Mouse (Mus musculus) heart, embryonic 10.5 days (tissue): ENCODE data around the gene Zfp346. TPM values are rescaled to one million over a fixed set of nuclear protein-coding genes. Genes with fewer than 3 reads are reported as not detected.

Source experiments
- DNase-seq: peaks from one replicate; pipeline ENCODE4 v3.0.0-alpha.2; 2017; ENCODE audit warnings: low spot score
- H3K27ac ChIP-seq: fragments of 300-500 bp; sonication (generic); 2 replicates; pipeline ENCODE4 v1.5.1; 2016; ENCODE audit warnings: mild to moderate bottlenecking
- H3K27me3 ChIP-seq: fragments of 300-500 bp; sonication (generic); 2 replicates; pipeline ENCODE4 v1.6.1; 2016; ENCODE audit warnings: mild to moderate bottlenecking; ENCODE audit not compliant: poor library complexity, insufficient read depth, severe bottlenecking
- H3K36me3 ChIP-seq: fragments of 300-500 bp; sonication (generic); 2 replicates; pipeline ENCODE4 v1.6.1; 2016; ENCODE audit warnings: mild to moderate bottlenecking, moderate library complexity
- H3K4me1 ChIP-seq: fragments of 300-500 bp; sonication (generic); 2 replicates; pipeline ENCODE4 v1.6.1; 2016; ENCODE audit warnings: mild to moderate bottlenecking
- H3K4me3 ChIP-seq: fragments of 300-500 bp; sonication (generic); 2 replicates; pipeline ENCODE4 v1.5.1; 2016; ENCODE audit warnings: mild to moderate bottlenecking, moderate library complexity
- H3K9me3 ChIP-seq: fragments of 300-500 bp; sonication (generic); 2 replicates; pipeline ENCODE4 v1.6.1; 2016; ENCODE audit warnings: mild to moderate bottlenecking, moderate library complexity
- WGBS: fragments of 180-500 bp; shearing (Covaris S2); methylation state at CpG from one replicate; pipeline ENCODE4 v1.1.7; 2016; 5-methylcytosine and 5-hydroxymethylcytosine counted together
- polyA plus RNA-seq: library from polyadenylated mRNA; unstranded; fragments of >200 nt; fragmentation: Nextera tagmentation; extraction: Ambion mirVana; gene quantifications from 2 replicates; pipeline ENCODE4 v1.2.1, GENCODE M21; 2016

Gene Zfp346
- polyA plus RNA-seq, 1 experiment from 2014 or later, result 20.4 TPM

DNA sequence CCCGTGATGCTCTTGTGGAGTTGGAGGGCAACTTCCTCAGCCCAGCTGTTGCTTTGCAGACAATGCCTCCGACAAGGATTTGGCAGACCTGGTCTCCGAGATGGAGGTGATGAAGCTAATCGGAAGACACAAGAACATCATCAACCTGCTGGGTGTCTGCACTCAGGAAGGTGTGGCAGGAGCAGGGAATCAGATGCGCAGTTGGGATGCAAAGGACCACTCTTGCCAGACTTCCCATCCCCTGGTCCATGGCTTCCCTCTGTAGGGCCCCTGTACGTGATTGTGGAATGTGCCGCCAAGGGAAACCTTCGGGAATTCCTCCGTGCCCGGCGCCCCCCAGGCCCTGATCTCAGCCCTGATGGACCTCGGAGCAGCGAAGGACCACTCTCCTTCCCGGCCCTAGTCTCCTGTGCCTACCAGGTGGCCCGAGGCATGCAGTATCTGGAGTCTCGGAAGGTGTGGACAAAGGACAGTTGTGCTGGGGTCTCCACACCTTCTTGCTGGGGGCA lies 60.8 kb downstream of the Zfp346 start:
- DNase-seq, result no peak
- Histone ChIP-seq H3K9me3 (no peaks in the 10 kb centered on the region), H3K4me1 (no peaks in the 10 kb centered on the region), H3K27me3 (no peaks in the 10 kb centered on the region), H3K36me3 (no peaks in the 10 kb centered on the region), H3K27ac (no peak overlapping the region), H3K4me3 (no peak overlapping the region)
- 86% methylated on average over 16 of the region's 16 CpGs for WGBS

DNA sequence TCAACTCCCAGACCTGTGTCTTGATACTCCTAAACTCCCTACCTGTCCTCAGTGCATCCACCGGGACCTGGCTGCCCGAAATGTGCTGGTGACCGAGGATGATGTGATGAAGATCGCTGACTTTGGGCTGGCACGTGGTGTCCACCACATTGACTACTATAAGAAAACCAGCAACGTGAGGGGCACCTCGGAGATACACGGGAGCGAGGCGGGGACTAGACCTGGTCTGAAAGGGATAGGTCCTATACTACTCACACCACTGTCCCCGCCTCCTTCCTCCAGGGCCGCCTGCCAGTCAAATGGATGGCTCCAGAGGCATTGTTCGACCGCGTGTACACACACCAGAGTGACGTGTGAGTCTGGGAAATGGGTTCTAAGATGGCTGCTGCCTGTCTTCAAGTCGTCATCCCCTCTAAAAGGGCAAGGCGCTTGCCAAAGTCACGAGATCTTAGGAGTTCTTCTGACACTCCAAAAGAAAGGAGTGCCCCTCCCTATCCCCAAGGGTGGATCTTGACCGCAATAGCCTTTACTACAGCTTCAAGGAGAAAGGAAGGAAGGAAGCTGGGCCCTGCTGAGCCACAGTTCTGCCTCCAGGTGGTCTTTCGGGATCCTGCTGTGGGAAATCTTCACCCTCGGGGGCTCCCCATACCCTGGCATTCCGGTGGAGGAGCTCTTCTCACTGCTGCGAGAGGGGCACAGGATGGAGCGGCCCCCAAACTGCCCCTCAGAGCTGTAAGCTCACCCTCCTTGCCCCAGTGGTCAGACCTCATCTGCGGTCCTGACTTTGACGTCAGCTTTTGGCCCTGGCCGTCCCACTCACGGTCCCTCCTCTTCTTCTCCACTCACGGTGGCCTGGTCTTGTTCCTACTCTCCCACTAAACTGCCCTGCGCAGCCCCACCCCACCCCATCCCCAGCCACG lies 62.0 kb downstream of the Zfp346 start:
- peaks cover 9% of the 10 kb centered on the region for H3K4me1 ChIP-seq
- no peaks in the 10 kb centered on the region for H3K9me3 ChIP-seq
- no peak for DNase-seq
- no peaks in the 10 kb centered on the region for H3K36me3 ChIP-seq
- H3K27ac ChIP-seq, result no peak overlapping the region
- no peak overlapping the region for H3K4me3 ChIP-seq
- 83% methylated on average over 32 of the region's 32 CpGs for WGBS
- H3K27me3 ChIP-seq, result no peaks in the 10 kb centered on the region

DNA sequence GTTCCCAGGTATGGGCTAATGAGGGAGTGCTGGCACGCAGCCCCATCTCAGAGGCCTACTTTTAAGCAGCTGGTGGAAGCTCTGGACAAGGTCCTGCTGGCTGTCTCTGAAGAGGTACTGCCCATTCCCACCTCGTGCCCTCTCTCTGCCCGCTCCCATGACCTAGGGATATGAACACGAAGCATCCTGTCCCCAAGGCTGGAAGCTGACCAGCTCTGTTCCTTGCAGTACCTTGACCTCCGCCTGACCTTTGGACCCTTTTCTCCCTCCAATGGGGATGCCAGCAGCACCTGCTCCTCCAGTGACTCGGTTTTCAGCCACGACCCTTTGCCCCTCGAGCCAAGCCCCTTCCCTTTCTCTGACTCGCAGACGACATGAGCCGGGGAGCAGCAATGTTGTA lies 62.7 kb downstream of the Zfp346 start:
- DNase-seq, result no peak
- WGBS, result 88% methylated on average over 11 of the region's 11 CpGs
- peaks cover 12% of the 10 kb centered on the region for H3K4me1 ChIP-seq
- H3K27ac ChIP-seq, result no peak overlapping the region
- H3K36me3 ChIP-seq, result no peaks in the 10 kb centered on the region
- H3K27me3 ChIP-seq, result no peaks in the 10 kb centered on the region; the same call in 1 of the 2 replicates
- H3K4me3 ChIP-seq, result no peak overlapping the region
- no peaks in the 10 kb centered on the region for H3K9me3 ChIP-seq

DNA sequence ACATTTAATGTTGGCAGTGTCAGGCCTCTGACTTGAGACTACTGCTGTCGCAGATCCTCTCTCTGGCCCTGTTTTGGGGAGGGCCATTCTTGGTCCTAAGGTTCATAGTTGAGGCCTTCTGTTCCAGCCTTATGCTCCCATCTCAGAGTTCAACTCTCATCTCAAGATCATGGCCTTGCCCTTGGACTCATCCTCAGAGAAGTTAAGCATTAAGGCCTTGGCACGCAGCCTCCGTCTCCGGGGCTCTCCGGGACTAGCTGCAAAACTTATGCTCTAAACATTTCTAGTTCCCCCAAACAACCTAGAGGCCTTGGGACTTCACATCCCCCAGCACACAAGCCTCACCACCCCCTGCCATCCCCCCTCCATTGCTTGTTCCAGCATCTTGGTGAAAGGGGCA lies 63.1 kb downstream of the Zfp346 start:
- Histone ChIP-seq H3K36me3 (no peaks in the 10 kb centered on the region), H3K4me1 (peaks cover 12% of the 10 kb centered on the region), H3K9me3 (no peaks in the 10 kb centered on the region), H3K27me3 (no peaks in the 10 kb centered on the region; the same call in 1 of the 2 replicates), H3K4me3 (no peak overlapping the region), H3K27ac (no peak overlapping the region)
- WGBS, result 92% methylated on average over 5 of the region's 5 CpGs
- DNase-seq, result no peak

DNA sequence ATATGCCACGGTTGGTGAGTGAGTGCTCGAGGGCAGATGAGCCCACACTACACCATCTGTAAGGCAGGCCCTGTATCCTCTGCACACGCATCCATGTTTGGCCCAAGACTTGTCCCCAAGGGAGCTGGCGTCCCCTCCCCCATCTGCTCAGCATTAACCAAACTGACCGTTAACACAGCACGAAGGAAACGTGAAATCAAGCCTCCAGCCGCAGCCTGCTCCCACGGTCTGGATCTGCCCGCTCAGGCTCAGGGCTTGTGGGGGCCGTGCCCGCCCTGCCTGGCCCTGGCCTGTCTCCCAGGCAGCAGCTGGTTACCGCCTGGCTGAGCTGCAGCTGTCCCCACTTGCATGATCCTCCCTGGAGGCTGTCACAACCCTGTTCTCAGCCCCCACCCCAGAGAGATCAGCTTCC lies 63.9 kb downstream of the Zfp346 start:
- no peak for DNase-seq
- Histone ChIP-seq H3K4me1 (peaks cover 12% of the 10 kb centered on the region), H3K27me3 (peaks cover 2% of the 10 kb centered on the region; the same call in 1 of the 2 replicates), H3K27ac (no peak overlapping the region), H3K9me3 (no peaks in the 10 kb centered on the region), H3K36me3 (no peaks in the 10 kb centered on the region), H3K4me3 (no peak overlapping the region)
- WGBS, result 84% methylated on average over 13 of the region's 13 CpGs

DNA sequence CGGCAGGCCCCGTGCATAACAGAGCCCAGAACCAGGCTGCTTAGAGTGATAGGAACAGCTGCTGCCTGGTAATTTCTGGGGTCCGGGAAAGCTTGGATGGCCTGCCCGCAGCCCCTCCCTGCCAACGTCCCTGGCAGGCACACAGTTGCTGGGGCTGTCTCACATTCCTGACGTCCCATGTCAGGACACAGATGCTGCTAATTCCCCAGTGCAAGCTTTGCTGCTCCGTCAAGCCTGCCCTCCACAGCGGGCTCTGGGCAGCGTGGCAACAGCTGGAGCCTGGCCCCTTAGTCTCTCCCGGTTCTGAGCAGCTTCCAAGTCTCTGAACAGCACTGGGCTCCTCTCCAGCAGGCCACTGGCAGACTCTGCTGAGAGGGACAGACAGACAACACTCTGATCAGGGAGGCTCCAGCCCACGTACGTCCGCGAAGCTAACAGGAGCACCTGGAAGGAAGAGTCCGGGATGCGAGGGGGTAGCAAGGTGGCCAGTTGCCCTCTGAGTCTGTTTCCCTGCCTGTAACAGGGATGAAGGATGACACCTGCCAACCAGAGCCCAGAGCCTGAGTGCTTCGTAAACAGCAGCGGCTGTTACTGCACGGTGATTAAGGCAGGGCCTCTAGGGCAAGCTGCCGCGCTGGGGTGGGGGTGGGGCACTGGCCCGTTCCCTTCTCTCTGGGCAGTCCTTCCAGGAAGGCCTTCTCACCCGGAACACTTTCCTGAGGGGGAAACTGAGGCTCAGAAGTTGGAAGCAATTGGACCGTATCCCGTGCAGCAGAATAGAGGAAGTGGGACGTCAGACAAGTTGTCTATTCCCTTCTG lies 66.6 kb downstream of the Zfp346 start:
- H3K4me1 ChIP-seq, result peaks cover 12% of the 10 kb centered on the region
- H3K27me3 ChIP-seq, result peaks cover 5% of the 10 kb centered on the region; the same call in 1 of the 2 replicates
- no peak for DNase-seq
- 18% methylated on average over 26 of the region's 26 CpGs for WGBS
- H3K9me3 ChIP-seq, result no peaks in the 10 kb centered on the region
- no peaks in the 10 kb centered on the region for H3K36me3 ChIP-seq
- H3K27ac ChIP-seq, result no peak overlapping the region
- H3K4me3 ChIP-seq, result peak overlapping the region; percentile 49

DNA sequence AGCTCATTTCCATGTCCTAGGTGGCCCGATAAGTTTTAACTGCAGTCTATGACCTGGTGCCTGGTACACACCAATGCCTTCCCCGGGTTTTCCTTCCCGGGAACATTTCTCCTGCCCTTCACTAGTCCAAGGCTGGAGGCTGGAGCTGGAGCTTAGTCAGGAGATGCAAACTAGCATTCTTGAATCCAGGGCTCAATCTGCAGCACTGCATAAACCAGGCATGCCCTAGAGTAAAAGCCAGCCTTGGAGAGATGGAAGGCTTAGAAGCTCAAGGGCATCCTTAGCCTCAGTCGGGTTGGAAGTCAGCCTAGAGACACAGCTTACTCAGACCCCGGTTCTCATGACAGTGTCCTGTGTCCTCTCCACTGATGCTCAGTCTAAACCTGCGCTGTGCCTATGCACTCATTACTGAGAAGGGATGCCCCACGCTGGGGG lies 67.2 kb downstream of the Zfp346 start:
- Histone ChIP-seq H3K27me3 (peaks cover 5% of the 10 kb centered on the region; the same call in 1 of the 2 replicates), H3K9me3 (no peaks in the 10 kb centered on the region), H3K36me3 (no peaks in the 10 kb centered on the region), H3K27ac (no peak overlapping the region), H3K4me3 (peak overlapping the region; percentile 49; the same call in 1 of the 2 replicates), H3K4me1 (peaks cover 12% of the 10 kb centered on the region)
- DNase-seq, result no peak
- 50% methylated on average over 7 of the region's 7 CpGs for WGBS

DNA sequence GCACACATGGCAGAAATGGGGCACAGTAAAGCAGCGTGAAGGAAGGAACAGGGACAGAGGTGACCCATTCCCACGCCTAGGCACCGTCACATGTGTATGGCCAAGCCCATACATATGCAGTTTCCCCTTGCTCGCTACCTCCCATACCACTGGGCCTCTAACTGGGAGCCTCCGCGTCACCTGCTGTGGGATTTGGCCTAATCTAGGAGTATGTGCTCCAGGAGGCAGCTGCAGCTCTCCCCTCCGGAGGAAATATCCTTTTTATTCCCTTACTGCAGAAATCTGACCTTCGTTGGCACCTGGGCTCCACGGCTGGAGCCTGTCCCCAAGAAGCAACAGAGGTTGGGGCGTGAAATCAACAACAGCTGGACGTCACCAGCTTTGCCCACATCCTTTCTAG lies 69.2 kb downstream of the Zfp346 start:
- DNase-seq, result no peak
- no peaks in the 10 kb centered on the region for H3K36me3 ChIP-seq
- H3K4me1 ChIP-seq, result peaks cover 12% of the 10 kb centered on the region
- WGBS, result 68% methylated on average over 11 of the region's 11 CpGs
- H3K4me3 ChIP-seq, result no peak overlapping the region
- H3K27ac ChIP-seq, result no peak overlapping the region
- peaks cover 5% of the 10 kb centered on the region; the same call in 1 of the 2 replicates for H3K27me3 ChIP-seq
- no peaks in the 10 kb centered on the region for H3K9me3 ChIP-seq

DNA sequence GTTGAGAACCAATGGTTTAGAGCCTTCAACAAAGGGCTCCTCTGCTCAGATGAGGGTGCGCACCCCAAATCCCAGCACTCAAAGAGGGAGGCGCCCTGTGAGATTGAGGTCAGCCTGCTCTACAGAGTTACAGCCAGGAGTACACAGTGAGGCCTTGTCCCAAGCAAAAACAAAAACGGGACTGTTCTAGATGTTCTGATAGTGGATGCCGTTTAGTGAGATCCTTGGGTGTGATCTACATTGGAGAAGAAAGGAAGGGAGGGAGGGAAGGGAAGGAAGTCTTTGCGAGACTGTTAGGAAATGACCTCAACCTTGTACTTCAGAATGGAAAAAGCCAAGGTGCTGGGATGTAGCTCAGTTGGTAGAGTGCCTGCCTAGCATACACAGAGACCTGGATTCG lies 71.2 kb downstream of the Zfp346 start:
- no peak for DNase-seq
- Histone ChIP-seq H3K27ac (no peak overlapping the region), H3K9me3 (no peaks in the 10 kb centered on the region), H3K36me3 (no peaks in the 10 kb centered on the region), H3K4me1 (peaks cover 12% of the 10 kb centered on the region), H3K4me3 (no peak overlapping the region), H3K27me3 (peaks cover 5% of the 10 kb centered on the region; the same call in 1 of the 2 replicates)
- WGBS, result 72% methylated on average over 6 of the region's 6 CpGs

DNA sequence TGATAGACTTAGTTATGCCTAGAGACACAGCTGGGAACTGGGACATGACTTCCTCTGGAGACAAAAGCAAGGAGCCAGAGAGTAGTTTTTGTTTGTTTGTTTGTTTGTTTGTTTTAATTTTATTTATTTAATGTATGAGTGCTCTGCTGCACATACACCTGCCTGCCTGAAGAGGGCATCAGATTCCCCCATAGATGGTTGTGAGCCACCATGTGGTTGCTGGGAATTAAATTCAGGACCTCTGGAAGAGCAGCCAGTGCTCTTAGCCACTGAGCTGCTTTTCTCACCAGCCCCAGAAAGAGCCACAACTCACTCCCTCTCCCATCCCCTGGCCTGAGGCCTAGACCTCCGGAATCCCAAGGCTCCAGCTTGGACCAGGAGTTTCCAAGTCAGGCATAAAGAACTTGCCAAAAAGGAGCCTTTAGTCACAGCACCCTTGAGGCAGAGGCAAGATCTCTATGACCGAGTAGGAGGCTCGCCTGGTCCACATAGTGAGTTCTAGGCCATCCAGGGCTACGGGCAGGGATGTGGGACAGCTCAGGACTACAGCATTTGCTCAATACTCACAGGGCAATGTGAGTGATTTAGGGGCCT lies 72.9 kb downstream of the Zfp346 start:
- Histone ChIP-seq H3K4me3 (no peak overlapping the region), H3K27me3 (0 out of 2 replicates have a peak, but pooled peaks cover 5% of the 10 kb centered on the region), H3K27ac (no peak overlapping the region), H3K4me1 (peaks cover 6% of the 10 kb centered on the region; the same call in 1 of the 2 replicates), H3K36me3 (no peaks in the 10 kb centered on the region), H3K9me3 (no peaks in the 10 kb centered on the region)
- 66% methylated on average over 4 of the region's 4 CpGs for WGBS
- no peak for DNase-seq

DNA sequence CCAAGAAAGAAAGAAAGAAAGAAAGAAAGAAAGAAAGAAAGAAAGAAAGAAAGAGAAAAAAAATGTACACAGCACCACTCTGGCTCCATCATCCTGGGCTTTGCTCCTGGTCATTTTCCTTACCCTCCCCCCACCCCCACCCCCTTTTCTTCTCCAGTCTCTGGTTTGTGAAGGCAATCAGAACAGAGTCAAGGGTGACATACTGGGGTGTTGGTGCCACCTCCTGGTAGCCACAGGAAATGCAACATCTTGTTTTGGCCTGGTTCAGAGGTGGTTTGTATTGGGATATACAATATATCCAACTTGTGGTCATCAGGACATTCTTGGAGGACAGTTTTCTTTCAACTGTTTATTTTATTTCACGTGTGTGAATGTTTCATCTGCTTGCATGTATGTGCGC lies 73.4 kb downstream of the Zfp346 start:
- Histone ChIP-seq H3K9me3 (no peaks in the 10 kb centered on the region), H3K4me1 (peaks cover 6% of the 10 kb centered on the region; the same call in 1 of the 2 replicates), H3K27me3 (0 out of 2 replicates have a peak, but pooled peaks cover 5% of the 10 kb centered on the region), H3K36me3 (no peaks in the 10 kb centered on the region), H3K4me3 (no peak overlapping the region), H3K27ac (no peak overlapping the region)
- DNase-seq, result no peak
- WGBS, result 28% methylated on average over 2 of the region's 2 CpGs

DNA sequence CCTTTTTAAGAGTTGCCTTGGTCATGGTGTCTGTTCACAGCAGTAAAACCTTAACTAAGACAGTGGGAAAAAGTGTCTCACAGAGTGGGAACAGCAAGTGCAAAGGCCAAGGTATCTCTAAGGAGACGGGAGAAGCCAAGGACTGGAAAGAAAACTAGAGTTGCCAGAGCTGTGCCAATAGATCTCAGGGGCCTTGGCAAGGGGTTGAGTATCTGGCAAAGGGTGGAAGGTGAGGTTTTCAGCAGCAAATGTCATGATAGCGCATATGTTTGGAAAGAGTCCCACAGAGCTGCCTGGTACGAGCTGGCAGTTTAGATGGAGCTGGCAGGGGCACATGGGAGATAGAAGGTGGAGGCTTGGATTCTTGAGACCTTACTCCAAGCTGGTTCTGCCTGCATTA lies 74.5 kb downstream of the Zfp346 start:
- peaks cover 6% of the 10 kb centered on the region; the same call in 1 of the 2 replicates for H3K4me1 ChIP-seq
- H3K27me3 ChIP-seq, result no peaks in the 10 kb centered on the region
- no peaks in the 10 kb centered on the region for H3K36me3 ChIP-seq
- 87% methylated on average over 3 of the region's 3 CpGs for WGBS
- no peak overlapping the region for H3K4me3 ChIP-seq
- no peaks in the 10 kb centered on the region for H3K9me3 ChIP-seq
- no peak overlapping the region for H3K27ac ChIP-seq
- no peak for DNase-seq
